Mouse (Mus musculus): ENCODE results near the gene Engase.

Engase gene

DNA sequence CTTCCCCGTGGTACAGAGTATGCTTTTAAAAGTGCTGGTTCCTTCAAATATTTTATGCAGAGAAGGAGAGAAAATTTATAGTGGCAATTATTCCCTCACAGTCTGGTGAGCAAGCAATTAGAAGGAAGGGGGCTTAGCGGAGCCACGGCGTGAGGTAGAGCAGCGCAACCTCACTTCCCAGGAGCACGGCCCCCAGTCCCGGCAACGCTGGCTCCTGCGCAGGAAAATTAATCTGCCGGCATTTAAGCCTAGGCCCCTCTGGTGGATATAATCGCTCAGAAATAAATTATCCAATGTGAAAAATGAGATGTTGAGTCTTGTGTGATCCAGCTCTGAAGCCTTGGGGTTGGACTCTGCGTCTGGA, 12.3 kb downstream of the Engase start:
- DNase-seq (ENCODE audit: low read depth): no peak

GRCm38 (mm10) chr11:118490566-118491218, 14.1 kb downstream of the Engase start:
- peak; percentile 47 for DNase-seq (ENCODE audit: low read depth)

DNA sequence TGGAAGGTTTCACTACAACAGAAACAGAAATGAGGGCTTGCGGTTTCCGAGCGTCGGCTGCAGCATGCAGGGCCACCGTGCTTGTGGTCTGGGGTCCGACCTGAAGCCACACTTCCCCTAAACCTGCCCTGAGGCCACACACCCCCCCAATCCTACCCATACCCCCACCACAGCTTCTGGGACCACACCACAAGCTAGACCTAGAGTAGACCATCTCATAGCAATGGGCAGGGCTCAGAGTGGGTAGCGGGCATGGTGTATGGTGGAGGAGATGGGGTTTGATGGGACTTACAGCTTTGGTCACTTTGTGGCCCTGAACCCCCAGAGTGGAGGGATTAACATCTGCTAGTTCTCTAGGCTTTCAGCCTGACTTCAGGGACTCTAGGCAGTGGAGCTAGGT, 14.6 kb downstream of the Engase start:
- DNase-seq (ENCODE audit: low read depth): no peak

DNA sequence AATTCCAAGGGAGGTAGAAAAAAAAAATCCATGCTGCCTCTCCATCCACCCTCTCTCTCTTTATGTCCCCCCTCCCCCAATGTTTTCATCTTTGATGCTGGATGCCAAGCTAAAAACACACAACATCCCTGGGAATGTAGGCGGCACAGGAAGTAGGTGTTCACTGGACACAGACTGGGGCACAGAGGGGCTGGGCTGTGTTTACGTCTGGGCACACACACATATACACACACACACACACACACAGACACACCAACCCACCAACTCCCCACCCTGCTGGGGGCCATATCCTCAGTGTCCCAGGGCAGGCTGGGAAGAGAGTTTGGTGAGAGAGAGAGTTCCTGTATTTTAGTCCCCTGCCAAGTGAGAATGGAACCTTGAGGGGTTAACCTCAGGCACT, 16.8 kb downstream of the Engase start:
- no peak for DNase-seq (ENCODE audit: low read depth)

DNA sequence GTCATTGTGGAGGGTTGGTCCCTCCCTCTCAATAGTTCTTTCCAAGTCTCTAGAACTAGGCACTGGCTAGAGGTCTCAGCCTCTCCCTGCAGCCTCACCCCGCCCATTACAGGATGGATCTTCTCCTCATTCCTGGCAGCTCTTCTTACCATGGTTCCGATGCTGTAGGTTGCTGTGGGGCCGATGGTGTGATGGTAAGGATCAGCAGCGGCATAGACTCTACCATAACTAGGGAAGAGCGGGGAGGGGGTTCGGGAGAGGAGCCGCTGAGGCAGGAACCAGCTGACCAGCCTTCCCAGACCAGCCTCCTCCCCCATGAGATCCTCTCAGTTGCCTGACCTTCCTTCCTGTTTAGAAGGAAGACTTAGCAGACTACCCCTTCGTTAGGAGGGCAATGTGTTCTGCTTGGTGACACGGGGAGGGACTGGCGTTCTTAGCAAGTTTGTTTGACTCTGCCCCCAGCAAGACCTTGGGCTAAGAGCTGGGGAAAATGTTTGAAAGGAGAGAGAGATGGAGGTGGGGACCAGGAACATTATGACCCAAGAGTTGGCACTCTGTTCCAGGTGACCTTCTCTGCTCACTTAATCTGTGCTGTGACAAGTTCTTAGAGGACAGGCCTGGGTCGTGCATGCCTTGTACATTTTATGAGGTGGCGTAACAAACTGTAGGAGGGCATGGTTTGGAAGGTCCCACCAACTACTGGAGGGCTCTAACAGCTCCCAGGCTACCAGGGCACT, 17.5 kb downstream of the Engase start:
- DNase-seq (ENCODE audit: low read depth): no peak

- DNase-seq (ENCODE audit: low read depth): no peak
Observed at GRCm38 (mm10) chr11:118495065-118495464, 18.4 kb downstream of the Engase start.

- no peak for DNase-seq (ENCODE audit: low read depth)
Observed at GRCm38 (mm10) chr11:118496066-118496689, 19.5 kb downstream of the Engase start.

DNA sequence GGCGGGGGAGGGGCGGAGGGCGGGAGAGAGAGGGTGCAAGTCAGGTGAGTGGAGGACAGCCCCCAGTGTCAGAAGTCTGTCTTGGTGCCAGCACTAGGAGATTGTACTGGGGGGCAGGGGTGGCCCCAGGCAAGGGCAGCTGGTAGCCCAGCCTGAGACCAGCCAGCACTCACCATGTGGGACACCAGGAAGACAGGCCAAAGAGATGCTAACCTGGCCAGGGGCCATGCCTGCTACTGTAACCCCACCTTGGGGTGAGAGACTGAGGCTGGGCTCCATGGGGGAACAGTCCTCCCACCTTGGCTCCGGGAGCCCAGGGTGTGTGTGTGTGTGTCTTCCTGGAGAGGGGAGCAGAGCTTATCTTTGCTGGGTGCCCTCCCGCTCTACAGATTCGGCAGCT, 26.4 kb downstream of the Engase start:
- DNase-seq (ENCODE audit: low read depth): no peak

GRCm38 (mm10) chr11:118503418-118504179, 27.0 kb downstream of the Engase start:
- DNase-seq (ENCODE audit: low read depth): no peak

GRCm38 (mm10) chr11:118504180-118504454, 27.5 kb downstream of the Engase start:
- DNase-seq (ENCODE audit: low read depth): no peak

DNA sequence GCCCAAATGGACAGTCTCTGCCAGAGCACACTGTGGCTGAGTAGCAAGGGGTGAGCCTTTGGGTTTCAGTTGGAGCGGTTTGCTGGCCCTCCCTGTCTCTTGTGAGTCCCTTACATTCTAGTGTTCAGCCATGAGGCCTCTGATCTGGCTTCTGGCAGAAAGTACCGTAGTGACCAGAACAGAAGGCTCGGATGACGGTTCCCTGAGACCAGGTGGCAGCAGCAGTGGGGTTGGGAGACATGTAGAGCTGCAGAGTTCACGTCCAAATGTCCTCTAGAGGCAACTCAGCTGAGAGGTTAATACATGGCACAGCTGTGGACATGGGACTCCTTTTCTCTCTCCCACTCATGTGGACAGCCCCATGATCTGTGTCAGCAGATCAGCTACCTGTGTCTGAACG, 30.5 kb downstream of the Engase start:
- no peak for DNase-seq (ENCODE audit: low read depth)

GRCm38 (mm10) chr11:118507904-118508303, 31.3 kb downstream of the Engase start:
- DNase-seq (ENCODE audit: low read depth): peak; percentile 44

GRCm38 (mm10) chr11:118508341-118508740, 31.7 kb downstream of the Engase start:
- no peak for DNase-seq (ENCODE audit: low read depth)

GRCm38 (mm10) chr11:118511851-118512250, 35.2 kb downstream of the Engase start:
- DNase-seq (ENCODE audit: low read depth): no peak

- no peak for DNase-seq (ENCODE audit: low read depth)
Observed at GRCm38 (mm10) chr11:118512257-118512910, 35.8 kb downstream of the Engase start.

GRCm38 (mm10) chr11:118517924-118518323, 41.3 kb downstream of the Engase start:
- DNase-seq (ENCODE audit: low read depth): no peak

DNA sequence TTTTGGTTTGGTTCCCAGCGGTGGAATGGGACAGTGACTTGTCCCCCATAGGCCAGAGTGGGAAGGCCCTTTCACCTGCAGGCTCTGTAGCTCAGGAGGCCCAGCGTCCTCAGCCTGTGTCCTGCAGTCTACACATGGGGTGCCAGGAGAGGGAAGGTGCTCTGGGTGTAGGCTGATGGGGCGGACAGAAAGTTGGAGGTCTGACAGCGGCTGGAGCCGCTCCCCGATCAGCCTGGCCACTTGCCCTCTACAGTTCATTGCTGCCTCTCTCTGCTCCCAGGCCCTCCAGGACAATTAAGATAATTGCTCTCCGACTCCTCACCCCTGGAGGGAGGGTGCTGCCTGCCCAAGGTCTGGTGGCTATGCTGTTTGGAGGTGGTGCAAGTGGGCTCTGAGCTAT, 42.1 kb downstream of the Engase start:
- no peak for DNase-seq (ENCODE audit: low read depth)

GRCm38 (mm10) chr11:118520251-118520650, 43.6 kb downstream of the Engase start:
- no peak for DNase-seq (ENCODE audit: low read depth)

GRCm38 (mm10) chr11:118520932-118521331, 44.3 kb downstream of the Engase start:
- DNase-seq (ENCODE audit: low read depth): no peak

GRCm38 (mm10) chr11:118523496-118524145, 47.0 kb downstream of the Engase start:
- DNase-seq (ENCODE audit: low read depth): no peak

GRCm38 (mm10) chr11:118525059-118525458, 48.4 kb downstream of the Engase start:
- no peak for DNase-seq (ENCODE audit: low read depth)

DNA sequence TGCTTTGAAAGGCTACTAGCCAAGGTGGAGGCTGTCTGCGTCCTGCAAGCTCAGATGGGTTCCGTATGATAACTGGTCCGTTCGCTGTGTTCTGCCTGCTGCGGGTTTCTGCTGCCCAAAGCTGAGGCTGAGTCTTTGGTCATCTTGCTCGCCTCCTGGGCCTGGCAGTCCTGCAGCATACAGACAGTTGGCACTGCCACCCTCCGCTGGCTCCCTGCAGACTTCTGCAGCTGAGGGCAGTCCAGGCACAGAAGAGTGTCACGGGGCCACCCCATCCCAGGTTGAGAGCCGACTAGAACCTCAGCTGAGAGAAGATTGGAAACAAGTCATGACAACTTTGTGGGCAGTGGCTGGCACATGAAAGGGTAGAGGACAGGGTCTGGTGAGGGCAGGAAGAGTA, 52.1 kb downstream of the Engase start:
- DNase-seq (ENCODE audit: low read depth): no peak

Data from c-Kit-positive CD71-negative TER-119-negative erythroid progenitor cells, embryonic 14.5 days (primary cell).